Mouse (Mus musculus): ENCODE measurements around the gene Neu1. TPM values are rescaled to one million over a fixed set of nuclear protein-coding genes. Genes with fewer than 3 reads are reported as not detected.

The Neu1 gene
- polyA plus RNA-seq, 1 experiment from 2014 or later = 30.6 TPM

DNA sequence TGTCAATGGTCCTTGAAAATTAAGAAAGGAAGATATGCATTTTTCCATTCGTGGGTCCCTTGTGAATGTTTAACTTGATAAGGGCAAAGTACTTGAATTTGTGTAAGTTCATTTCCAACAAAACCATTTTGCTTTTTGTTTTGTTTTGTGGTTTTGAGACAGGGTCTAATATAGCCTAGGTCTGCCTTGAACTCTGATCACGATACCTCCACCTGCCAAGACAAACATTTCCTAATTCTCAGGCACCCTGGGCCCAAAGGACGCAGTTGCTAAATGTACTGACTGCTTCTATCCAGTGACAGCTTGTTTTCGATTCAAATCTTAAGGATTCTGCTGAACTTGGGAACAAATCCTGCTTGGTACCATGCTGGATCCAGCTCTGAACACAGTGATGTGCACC is 48.6 kb downstream of the Neu1 start:
- H3K27me3 ChIP-seq = no peaks in the 10 kb centered on the region
- no peak overlapping the region for H3K4me2 ChIP-seq
- H3K4me1 ChIP-seq (replicated peaks) = peaks cover 24% of the 10 kb centered on the region
- H3K4me3 ChIP-seq = no peak overlapping the region
- H3K9ac ChIP-seq = no peak overlapping the region
- no peaks in the 10 kb centered on the region for H3K9me3 ChIP-seq
- 96% methylated on average over 4 of the region's 4 CpGs for WGBS
- no peaks in the 10 kb centered on the region; the same call in 1 of the 2 replicates for H3K36me3 ChIP-seq
- no peak for ATAC-seq (ENCODE audit: low FRiP score)
- H3K27ac ChIP-seq = no peak overlapping the region

DNA sequence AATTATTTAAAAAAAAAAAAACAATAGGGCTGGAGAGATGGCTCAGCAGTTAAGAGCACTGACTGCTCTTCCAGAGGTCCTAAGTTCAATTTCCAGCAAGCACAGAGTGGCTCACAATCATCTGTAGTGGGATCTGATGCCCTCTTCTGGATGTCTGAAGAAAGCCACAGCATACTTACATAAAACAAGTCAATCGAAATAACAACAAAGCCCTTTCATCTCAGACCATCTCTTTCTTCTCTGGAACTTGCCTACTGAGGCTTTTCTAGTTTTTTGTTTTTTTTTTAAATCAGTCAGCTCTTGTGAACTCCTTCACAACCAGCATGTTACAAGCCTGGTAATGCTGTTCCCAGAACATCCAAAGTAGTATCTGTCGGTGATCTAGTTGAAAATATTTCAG is 49.6 kb downstream of the Neu1 start:
- Histone ChIP-seq H3K27me3 (no peaks in the 10 kb centered on the region), H3K9ac (peak overlapping the region; percentile 87), H3K4me1 (replicated peaks) (peaks cover 24% of the 10 kb centered on the region), H3K36me3 (peaks cover 6% of the 10 kb centered on the region), H3K27ac (peak overlapping the region; percentile 97; the same call in 1 of the 2 replicates), H3K4me3 (peak overlapping the region; percentile 76), H3K9me3 (no peaks in the 10 kb centered on the region), H3K4me2 (peak overlapping the region; percentile 88)
- no peak for ATAC-seq (ENCODE audit: low FRiP score)
- 21% methylated on average over 2 of the region's 2 CpGs for WGBS

DNA sequence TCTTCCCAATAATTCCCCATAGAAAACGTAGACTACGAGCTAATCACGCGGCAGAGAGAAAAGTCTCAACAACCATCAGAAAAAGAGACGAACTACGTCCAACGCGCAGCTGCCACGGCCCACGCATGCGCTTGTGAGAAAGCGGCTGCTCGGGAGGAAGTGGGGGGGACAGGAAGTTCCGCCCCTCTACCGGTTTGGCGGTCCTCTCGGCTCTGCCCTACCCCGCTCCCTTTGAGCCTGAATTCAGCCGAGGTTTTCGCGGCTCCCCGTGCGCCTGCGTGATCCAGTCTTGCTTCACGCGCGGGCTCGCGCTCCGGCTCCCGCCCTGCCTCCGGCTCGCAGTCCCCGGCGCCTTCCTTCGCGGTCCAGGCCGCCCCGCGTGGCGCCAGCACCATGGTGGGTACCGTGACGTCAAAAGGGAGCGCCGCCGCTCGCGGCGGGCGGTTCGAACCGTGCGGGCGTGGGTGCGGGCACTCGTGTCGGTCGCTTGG is 50.7 kb downstream of the Neu1 start, which contains the start of gene Lsm2:
Lsm2 (plus strand) TSS at position 173 of the 491 bp plus-strand sequence.
- H3K27me3 ChIP-seq = no peaks in the 10 kb centered on the region
- H3K9me3 ChIP-seq = no peaks in the 10 kb centered on the region
- peaks cover 17% of the 10 kb centered on the region for H3K36me3 ChIP-seq
- H3K27ac ChIP-seq = peak within 1 kb of the TSS; percentile 97
- H3K9ac ChIP-seq = peak within 1 kb of the TSS; percentile 87
- H3K4me3 ChIP-seq = peak within 1 kb of the TSS; percentile 76
- H3K4me2 ChIP-seq = peak within 1 kb of the TSS; percentile 88
- under 1% methylated on average over 58 of the region's 58 CpGs for WGBS
- peak; percentile 97 for ATAC-seq (ENCODE audit: low FRiP score)
- peaks cover 24% of the 10 kb centered on the region for H3K4me1 ChIP-seq (replicated peaks)

DNA sequence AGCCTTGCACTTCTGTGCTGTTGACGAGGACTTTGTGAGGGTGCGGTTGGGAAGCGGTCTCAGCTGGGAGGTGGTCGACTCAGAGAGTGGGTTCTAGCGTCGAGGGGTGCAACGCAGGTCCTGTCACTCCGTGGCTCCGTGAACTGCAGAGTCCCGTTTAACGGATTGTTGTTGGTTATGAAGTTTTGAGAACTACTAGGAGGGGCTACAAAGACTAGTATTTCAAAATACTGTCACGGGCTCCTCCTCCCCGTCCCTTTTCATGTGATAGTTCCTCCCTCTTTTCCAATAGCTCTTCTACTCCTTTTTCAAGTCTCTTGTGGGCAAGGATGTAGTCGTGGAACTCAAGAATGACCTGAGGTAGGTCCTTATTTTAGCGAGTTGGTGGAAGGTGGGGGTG is 51.3 kb downstream of the Neu1 start:
- peak overlapping the region; percentile 88 for H3K4me2 ChIP-seq
- H3K36me3 ChIP-seq = peaks cover 18% of the 10 kb centered on the region
- peaks cover 24% of the 10 kb centered on the region for H3K4me1 ChIP-seq (replicated peaks)
- peak overlapping the region; percentile 87 for H3K9ac ChIP-seq
- 0% methylated on average over 15 of the region's 15 CpGs for WGBS
- no peak for ATAC-seq (ENCODE audit: low FRiP score)
- H3K27ac ChIP-seq = peak overlapping the region; percentile 97
- no peaks in the 10 kb centered on the region for H3K27me3 ChIP-seq
- no peaks in the 10 kb centered on the region for H3K9me3 ChIP-seq
- peak overlapping the region; percentile 76 for H3K4me3 ChIP-seq

DNA sequence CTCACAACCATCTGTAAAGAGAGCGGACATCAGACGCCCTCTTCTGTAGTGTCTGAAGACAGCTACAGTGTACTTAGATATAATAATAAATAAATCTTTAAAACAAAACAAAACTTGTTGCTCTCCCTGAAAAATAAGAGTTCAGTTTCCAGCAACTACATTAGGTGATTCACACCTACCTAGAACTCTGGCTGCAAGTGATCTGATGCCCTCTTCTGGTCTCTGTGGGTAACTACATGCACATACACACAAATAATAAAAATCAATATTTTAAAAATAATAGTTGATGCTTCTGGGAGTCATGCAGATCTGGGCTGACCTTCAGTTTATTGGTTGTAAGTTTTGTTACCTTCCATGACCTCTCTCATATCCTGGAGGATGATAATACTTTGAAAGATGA is 53.2 kb downstream of the Neu1 start:
- no peak overlapping the region for H3K4me2 ChIP-seq
- H3K27ac ChIP-seq = no peak overlapping the region
- peaks cover 24% of the 10 kb centered on the region for H3K4me1 ChIP-seq (replicated peaks)
- no peak overlapping the region for H3K9ac ChIP-seq
- peaks cover 22% of the 10 kb centered on the region for H3K36me3 ChIP-seq
- 78% methylated on average over 2 of the region's 2 CpGs for WGBS
- no peak overlapping the region for H3K4me3 ChIP-seq
- H3K27me3 ChIP-seq = no peaks in the 10 kb centered on the region
- ATAC-seq (ENCODE audit: low FRiP score) = no peak
- H3K9me3 ChIP-seq = no peaks in the 10 kb centered on the region

Other genes with a start within 250 kb of the Neu1 start
- 0.09 TPM in 1 of 2 replicates, not detected in the other for gene C4b, start 187.4 kb upstream of the Neu1 start, polyA plus RNA-seq (2015; fragmentation: Nextera tagmentation; extraction: Ambion mirVana)
- gene Cyp21a1, start 126.7 kb upstream of the Neu1 start, polyA plus RNA-seq (2015; fragmentation: Nextera tagmentation; extraction: Ambion mirVana) = not detected in 2 replicates
- 36.5 and 40.5 TPM in 2 replicates for gene Stk19, start 94.3 kb upstream of the Neu1 start, polyA plus RNA-seq (2015; fragmentation: Nextera tagmentation; extraction: Ambion mirVana)
- gene Dxo, start 94.2 kb upstream of the Neu1 start, polyA plus RNA-seq (2015; fragmentation: Nextera tagmentation; extraction: Ambion mirVana) = 68.9 and 69.6 TPM in 2 replicates
- 54.1 and 60.4 TPM in 2 replicates for gene Skiv2l, start 81.0 kb upstream of the Neu1 start, polyA plus RNA-seq (2015; fragmentation: Nextera tagmentation; extraction: Ambion mirVana)
- 82.7 and 88.9 TPM in 2 replicates for gene Nelfe, start 80.9 kb upstream of the Neu1 start, polyA plus RNA-seq (2015; fragmentation: Nextera tagmentation; extraction: Ambion mirVana)
- gene Cfb, start 68.7 kb upstream of the Neu1 start, polyA plus RNA-seq (2015; fragmentation: Nextera tagmentation; extraction: Ambion mirVana) = 1.9 TPM in 2 replicates
- 13.5 and 13.9 TPM in 2 replicates for gene Zbtb12, start 51.8 kb upstream of the Neu1 start, polyA plus RNA-seq (2015; fragmentation: Nextera tagmentation; extraction: Ambion mirVana)
- gene Gm20547, start 49.2 kb upstream of the Neu1 start, polyA plus RNA-seq (2015; fragmentation: Nextera tagmentation; extraction: Ambion mirVana) = 0.10 TPM in 1 of 2 replicates, not detected in the other
- gene C2, start 33.0 kb upstream of the Neu1 start, polyA plus RNA-seq (2015; fragmentation: Nextera tagmentation; extraction: Ambion mirVana) = 1.4 and 2.3 TPM in 2 replicates
- gene Ehmt2, start 32.8 kb upstream of the Neu1 start, polyA plus RNA-seq (2015; fragmentation: Nextera tagmentation; extraction: Ambion mirVana) = 90.1 and 98.0 TPM in 2 replicates
- 0.17 TPM in 1 of 2 replicates, not detected in the other for gene Slc44a4, start 16.8 kb upstream of the Neu1 start, polyA plus RNA-seq (2015; fragmentation: Nextera tagmentation; extraction: Ambion mirVana)
- 0.26 and 0.32 TPM in 2 replicates for gene Hspa1b, start 28.0 kb downstream of the Neu1 start, polyA plus RNA-seq (2015; fragmentation: Nextera tagmentation; extraction: Ambion mirVana)
- gene Gm20481, start 38.7 kb downstream of the Neu1 start, polyA plus RNA-seq (2015; fragmentation: Nextera tagmentation; extraction: Ambion mirVana) = not detected in 2 replicates
- 4.0 and 4.6 TPM in 2 replicates for gene Hspa1a, start 40.9 kb downstream of the Neu1 start, polyA plus RNA-seq (2015; fragmentation: Nextera tagmentation; extraction: Ambion mirVana)
- gene Hspa1l, start 41.5 kb downstream of the Neu1 start, polyA plus RNA-seq (2015; fragmentation: Nextera tagmentation; extraction: Ambion mirVana) = 0.85 and 1.1 TPM in 2 replicates
- 112 and 117 TPM in 2 replicates for gene Lsm2, start 50.6 kb downstream of the Neu1 start, polyA plus RNA-seq (2015; fragmentation: Nextera tagmentation; extraction: Ambion mirVana)
- 57.3 TPM in 2 replicates for gene Vars, start 69.7 kb downstream of the Neu1 start, polyA plus RNA-seq (2015; fragmentation: Nextera tagmentation; extraction: Ambion mirVana)
- gene Vwa7, start 85.3 kb downstream of the Neu1 start, polyA plus RNA-seq (2015; fragmentation: Nextera tagmentation; extraction: Ambion mirVana) = 0.16 and 0.18 TPM in 2 replicates
- gene Sapcd1, start 96.8 kb downstream of the Neu1 start, polyA plus RNA-seq (2015; fragmentation: Nextera tagmentation; extraction: Ambion mirVana) = 2.5 and 2.9 TPM in 2 replicates
- 2.7 and 3.5 TPM in 2 replicates for gene Msh5, start 115.5 kb downstream of the Neu1 start, polyA plus RNA-seq (2015; fragmentation: Nextera tagmentation; extraction: Ambion mirVana)
- gene Clic1, start 118.7 kb downstream of the Neu1 start, polyA plus RNA-seq (2015; fragmentation: Nextera tagmentation; extraction: Ambion mirVana) = 100 and 102 TPM in 2 replicates
- gene Ddah2, start 127.8 kb downstream of the Neu1 start, polyA plus RNA-seq (2015; fragmentation: Nextera tagmentation; extraction: Ambion mirVana) = 420 and 426 TPM in 2 replicates
- not detected in 2 replicates for gene Ly6g6c, start 134.1 kb downstream of the Neu1 start, polyA plus RNA-seq (2015; fragmentation: Nextera tagmentation; extraction: Ambion mirVana)
- 0.25 and 0.31 TPM in 2 replicates for gene Mpig6b, start 134.9 kb downstream of the Neu1 start, polyA plus RNA-seq (2015; fragmentation: Nextera tagmentation; extraction: Ambion mirVana)
- 0.45 TPM in 1 of 2 replicates, not detected in the other for gene Ly6g6e, start 145.6 kb downstream of the Neu1 start, polyA plus RNA-seq (2015; fragmentation: Nextera tagmentation; extraction: Ambion mirVana)
- 0.61 and 1.1 TPM in 2 replicates for gene Ly6g6d, start 146.8 kb downstream of the Neu1 start, polyA plus RNA-seq (2015; fragmentation: Nextera tagmentation; extraction: Ambion mirVana)
- 0.19 and 0.28 TPM in 2 replicates for gene Ly6g6f, start 154.4 kb downstream of the Neu1 start, polyA plus RNA-seq (2015; fragmentation: Nextera tagmentation; extraction: Ambion mirVana)
- gene Abhd16a, start 158.0 kb downstream of the Neu1 start, polyA plus RNA-seq (2015; fragmentation: Nextera tagmentation; extraction: Ambion mirVana) = 86.9 and 93.8 TPM in 2 replicates
- gene Ly6g5c, start 177.0 kb downstream of the Neu1 start, polyA plus RNA-seq (2015; fragmentation: Nextera tagmentation; extraction: Ambion mirVana) = 0.36 TPM in 1 of 2 replicates, not detected in the other
- 1.1 and 1.9 TPM in 2 replicates for gene Ly6g5b, start 184.2 kb downstream of the Neu1 start, polyA plus RNA-seq (2015; fragmentation: Nextera tagmentation; extraction: Ambion mirVana)
- 21.6 and 24.4 TPM in 2 replicates for gene Gpank1, start 190.2 kb downstream of the Neu1 start, polyA plus RNA-seq (2015; fragmentation: Nextera tagmentation; extraction: Ambion mirVana)
- gene Csnk2b, start 190.8 kb downstream of the Neu1 start, polyA plus RNA-seq (2015; fragmentation: Nextera tagmentation; extraction: Ambion mirVana) = 317 and 322 TPM in 2 replicates
- gene D17H6S53E, start 195.1 kb downstream of the Neu1 start, polyA plus RNA-seq (2015; fragmentation: Nextera tagmentation; extraction: Ambion mirVana) = 10.2 and 11.2 TPM in 2 replicates
- gene Apom, start 200.8 kb downstream of the Neu1 start, polyA plus RNA-seq (2015; fragmentation: Nextera tagmentation; extraction: Ambion mirVana) = 0.34 and 0.84 TPM in 2 replicates
- 76.5 and 81.9 TPM in 2 replicates for gene Bag6, start 203.9 kb downstream of the Neu1 start, polyA plus RNA-seq (2015; fragmentation: Nextera tagmentation; extraction: Ambion mirVana)
- gene Prrc2a, start 233.6 kb downstream of the Neu1 start, polyA plus RNA-seq (2015; fragmentation: Nextera tagmentation; extraction: Ambion mirVana) = 181 and 196 TPM in 2 replicates
- gene Aif1, start 244.8 kb downstream of the Neu1 start, polyA plus RNA-seq (2015; fragmentation: Nextera tagmentation; extraction: Ambion mirVana) = 8.7 and 11.6 TPM in 2 replicates